Mouse (Mus musculus) kidney, adult 2 months (tissue): ENCODE data around the gene Tmem102. TPM values are rescaled to one million over a fixed set of nuclear protein-coding genes. Genes with fewer than 3 reads are reported as not detected.

Experiments used
- DNase-seq: peaks from one replicate; pipeline ENCODE4 v3.0.0; 2021
- H3K27ac ChIP-seq: fragments of 200-500 bp; 2 replicates; pipeline ENCODE4 v1.5.1; 2012; ENCODE audit warnings: low read depth, low read length, control low read depth, inconsistent platforms; ENCODE audit not compliant: insufficient read depth
- H3K27me3 ChIP-seq: fragments of 200-500 bp; replicated peaks from 2 replicates; pipeline ENCODE4 v1.6.1; 2012; ENCODE audit warnings: mild to moderate bottlenecking, moderate library complexity, low read length, inconsistent platforms; ENCODE audit not compliant: control insufficient read depth, insufficient read depth
- H3K36me3 ChIP-seq: fragments of 200-500 bp; 2 replicates; pipeline ENCODE4 v1.6.1; 2012; ENCODE audit warnings: mild to moderate bottlenecking, moderate library complexity, low read length, inconsistent platforms; ENCODE audit not compliant: control insufficient read depth, insufficient read depth
- H3K4me1 ChIP-seq: fragments of 200-500 bp; 2 replicates; pipeline ENCODE4 v1.6.1; 2011; ENCODE audit warnings: low read length; ENCODE audit not compliant: control insufficient read depth, insufficient read depth
- H3K4me3 ChIP-seq: fragments of 200-500 bp; 2 replicates; pipeline ENCODE4 v1.5.1; 2011; ENCODE audit warnings: mild to moderate bottlenecking, low read depth, low read length, control low read depth; ENCODE audit not compliant: insufficient read depth
- CTCF ChIP-seq: fragments of 200-500 bp; conservative IDR thresholded peaks from 2 replicates; pipeline ENCODE4 v1.5.1; 2011; ENCODE audit warnings: low read depth, mild to moderate bottlenecking, control low read depth, low read length, moderate library complexity, mixed read lengths; ENCODE audit not compliant: insufficient read depth, insufficient read length
- POLR2A ChIP-seq: fragments of 200-500 bp; IDR thresholded peaks from one replicate; pipeline ENCODE4 v1.6.1; 2011; ENCODE audit warnings: low read depth, low read length, control low read depth
- WGBS: fragments of 180-500 bp; shearing (Covaris S2); methylation state at CpG from one replicate; pipeline ENCODE4 v1.1.7; 2018; 5-methylcytosine and 5-hydroxymethylcytosine counted together
- polyA plus RNA-seq: library from polyadenylated mRNA; depleted of rRNA; stranded (reverse); fragments of >200 nt; gene quantifications from 2 replicates; pipeline ENCODE4 v1.2.3, GENCODE M21; 2012; rRNA removed

Tmem102 gene
- polyA plus RNA-seq, result 19.2 and 22.4 TPM in 2 replicates

DNA sequence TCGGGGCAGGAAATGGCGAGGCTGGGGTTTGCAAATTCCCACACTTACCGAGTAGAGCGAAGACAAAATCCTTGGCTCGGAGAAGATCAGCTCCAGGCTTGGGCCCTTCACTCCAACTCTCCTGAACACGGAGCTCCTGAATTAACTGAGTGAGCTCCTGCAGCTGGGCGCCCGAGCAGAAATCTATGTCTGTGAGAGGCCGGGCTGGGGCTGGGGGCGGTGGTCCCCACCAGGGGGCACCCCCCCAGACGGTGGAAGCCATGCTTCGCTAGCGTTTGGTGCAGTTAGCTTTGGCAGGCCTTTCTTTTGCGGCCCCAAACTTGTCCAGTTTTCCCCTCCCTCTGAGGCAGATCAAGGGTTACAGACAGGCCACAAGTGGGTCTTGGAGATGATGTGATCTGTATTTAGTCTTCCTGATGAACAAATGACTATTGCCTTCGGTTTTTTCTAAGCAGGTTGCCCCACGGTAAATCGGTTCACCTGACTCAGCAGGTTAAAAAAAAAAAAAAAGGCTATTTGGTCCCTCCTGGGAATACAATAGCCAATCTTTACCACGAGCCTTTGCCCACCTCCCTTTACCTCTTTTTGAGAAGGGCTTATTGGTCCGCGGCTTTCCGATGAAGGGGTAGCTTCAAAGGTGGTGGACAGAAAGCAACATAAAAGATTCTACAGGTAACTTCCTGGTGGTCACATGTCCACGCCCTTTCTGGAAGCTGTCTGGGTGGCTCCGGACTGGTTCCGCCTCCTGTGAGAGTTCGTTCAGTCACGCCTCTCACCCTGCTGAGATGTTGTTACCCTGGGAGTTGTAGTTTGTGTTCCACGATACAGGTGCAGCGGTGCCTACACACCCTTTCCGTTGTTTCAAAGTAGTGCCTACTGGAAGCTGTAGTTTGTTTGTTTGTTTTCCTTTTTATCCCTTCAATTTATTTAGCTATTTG lies at the start of gene Tmem102:
Gene Tmem102 (minus strand): TSS at position 653 of the 938 bp plus-strand sequence.
- Histone ChIP-seq H3K27me3 (no peaks in the 10 kb centered on the region; the same call in 1 of the 2 replicates), H3K36me3 (no peaks in the 10 kb centered on the region), H3K4me3 (peak within 1 kb of the TSS; percentile 45), H3K4me1 (peaks cover 20% of the 10 kb centered on the region), H3K27ac (0 out of 2 replicates have a peak within 1 kb of the TSS, but pooled peaks have one; percentile 18)
- peak; percentile 93 for DNase-seq
- TF ChIP-seq POLR2A (no peak), CTCF (no peak)
- WGBS, result 12% methylated on average over 29 of the region's 29 CpGs

DNA sequence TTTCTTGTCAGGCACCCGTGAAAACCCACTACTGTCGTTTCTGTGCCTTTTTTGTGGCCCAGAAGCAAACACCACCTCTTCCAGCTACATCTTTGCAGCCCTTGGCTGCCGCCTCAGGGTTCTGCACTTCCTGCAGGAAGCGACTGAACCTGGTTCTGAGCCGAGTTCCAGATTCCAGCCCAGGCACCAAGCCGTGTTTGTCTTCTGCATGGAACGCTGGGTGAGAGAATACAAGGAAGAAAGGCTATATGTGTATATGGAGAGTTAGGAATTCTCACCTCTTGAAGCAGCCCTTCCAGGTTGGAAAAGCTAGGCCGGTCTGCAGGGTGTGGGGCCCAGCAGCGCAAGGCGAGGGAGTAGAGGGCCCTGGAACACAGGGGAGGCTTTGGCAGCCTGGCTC lies 49.3 kb upstream of the Tmem102 start:
- H3K36me3 ChIP-seq, result no peaks in the 10 kb centered on the region
- WGBS, result 72% methylated on average over 10 of the region's 10 CpGs
- no peaks in the 10 kb centered on the region for H3K27me3 ChIP-seq
- no peaks in the 10 kb centered on the region; the same call in 1 of the 2 replicates for H3K4me1 ChIP-seq
- H3K4me3 ChIP-seq, result no peak overlapping the region
- no peak for DNase-seq
- H3K27ac ChIP-seq, result no peak overlapping the region
- TF ChIP-seq POLR2A (no peak), CTCF (no peak)

DNA sequence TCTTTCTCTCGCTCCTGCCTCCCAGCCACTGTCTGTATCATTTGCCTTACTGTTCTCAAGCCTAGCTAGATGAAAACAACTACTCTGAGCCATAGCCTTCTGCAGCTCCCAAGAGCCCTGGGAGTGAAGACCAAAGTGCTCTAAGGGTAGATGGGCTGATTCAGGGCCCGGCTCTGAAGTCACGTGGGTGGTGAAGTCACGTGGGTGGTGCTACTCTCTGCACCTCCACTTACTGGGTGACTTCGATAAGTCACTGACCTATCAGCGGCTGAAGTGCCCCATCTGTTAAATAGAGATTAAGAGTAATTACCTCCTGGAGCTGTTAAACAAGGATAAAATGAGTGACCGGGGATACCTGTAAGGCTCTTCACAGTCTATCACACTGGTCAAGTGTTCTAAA lies 48.6 kb upstream of the Tmem102 start:
- no peaks in the 10 kb centered on the region for H3K27me3 ChIP-seq
- WGBS, result 54% methylated on average over 7 of the region's 7 CpGs
- H3K27ac ChIP-seq, result no peak overlapping the region
- H3K4me1 ChIP-seq, result no peaks in the 10 kb centered on the region; the same call in 1 of the 2 replicates
- TF ChIP-seq CTCF (no peak), POLR2A (no peak)
- DNase-seq, result peak; percentile 49
- no peak overlapping the region for H3K4me3 ChIP-seq
- no peaks in the 10 kb centered on the region for H3K36me3 ChIP-seq

DNA sequence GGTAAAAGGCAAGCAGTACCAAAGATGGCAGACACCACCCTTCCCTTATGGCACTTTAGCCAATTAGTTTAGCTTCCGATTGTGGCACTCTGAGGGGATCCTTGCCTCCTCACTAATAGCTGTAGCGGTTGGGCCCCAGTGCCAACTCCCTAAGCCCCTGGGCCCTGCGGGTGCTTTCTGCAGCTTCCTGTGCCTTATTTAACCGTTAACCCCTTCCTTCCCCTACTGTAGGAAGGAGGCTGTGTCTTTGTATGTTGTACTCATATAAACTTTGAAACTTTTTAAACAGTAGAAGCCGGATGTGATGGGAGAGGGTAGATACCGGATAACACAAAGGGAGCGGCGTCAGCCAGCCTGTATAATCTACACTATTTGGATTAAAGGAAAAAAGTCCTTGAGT lies 45.3 kb upstream of the Tmem102 start:
- Histone ChIP-seq H3K4me1 (peaks cover 3% of the 10 kb centered on the region; the same call in 1 of the 2 replicates), H3K27ac (no peak overlapping the region), H3K4me3 (no peak overlapping the region), H3K36me3 (no peaks in the 10 kb centered on the region), H3K27me3 (no peaks in the 10 kb centered on the region)
- 77% methylated on average over 8 of the region's 8 CpGs for WGBS
- DNase-seq, result no peak
- TF ChIP-seq POLR2A (no peak), CTCF (no peak)

DNA sequence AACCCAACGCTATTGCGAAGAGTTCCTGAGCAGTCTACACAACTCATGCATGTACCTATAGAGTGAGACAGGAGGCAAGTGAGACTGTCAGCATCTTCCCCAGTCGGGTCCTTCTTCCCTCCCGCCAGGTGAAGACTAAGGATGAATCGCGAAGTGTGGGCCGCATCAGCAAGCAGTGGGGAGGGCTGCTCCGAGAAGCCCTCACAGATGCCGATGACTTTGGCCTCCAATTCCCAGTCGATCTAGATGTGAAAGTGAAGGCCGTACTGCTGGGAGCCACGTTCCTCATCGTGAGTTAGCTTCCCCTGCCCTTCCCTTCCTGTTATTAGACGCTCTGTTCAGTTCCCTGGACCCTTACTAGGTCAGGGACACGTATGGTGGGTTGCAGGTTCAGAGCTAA lies 44.5 kb upstream of the Tmem102 start:
- 90% methylated on average over 15 of the region's 15 CpGs for WGBS
- H3K4me1 ChIP-seq, result peaks cover 8% of the 10 kb centered on the region; the same call in 1 of the 2 replicates

DNA sequence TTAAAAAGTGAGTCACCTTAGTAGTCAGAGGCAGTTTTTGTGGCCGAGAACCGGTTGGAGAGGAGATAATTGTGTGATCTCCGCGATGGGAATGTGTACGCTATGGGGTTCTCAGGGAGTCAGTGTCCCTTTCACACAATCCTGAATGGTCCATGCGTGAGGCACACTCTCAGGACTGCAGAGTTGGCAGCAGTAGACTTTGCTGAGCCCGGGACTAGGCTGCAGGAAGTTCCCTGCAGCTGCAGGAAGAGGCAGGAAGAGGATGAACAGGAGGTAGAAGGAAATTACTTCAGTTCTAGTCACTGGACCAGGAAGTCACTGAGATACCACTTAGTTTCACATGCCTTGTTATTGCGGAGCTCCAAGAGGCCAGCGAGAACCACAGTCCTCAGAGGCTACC lies 43.7 kb upstream of the Tmem102 start:
- 78% methylated on average over 9 of the region's 9 CpGs for WGBS

More for the DNA sequence above, 44.5 kb upstream of the Tmem102 start:
- Histone ChIP-seq H3K27ac (no peak overlapping the region), H3K36me3 (no peaks in the 10 kb centered on the region), H3K27me3 (no peaks in the 10 kb centered on the region), H3K4me3 (no peak overlapping the region)
- DNase-seq, result no peak
- TF ChIP-seq CTCF (no peak), POLR2A (no peak)

DNA sequence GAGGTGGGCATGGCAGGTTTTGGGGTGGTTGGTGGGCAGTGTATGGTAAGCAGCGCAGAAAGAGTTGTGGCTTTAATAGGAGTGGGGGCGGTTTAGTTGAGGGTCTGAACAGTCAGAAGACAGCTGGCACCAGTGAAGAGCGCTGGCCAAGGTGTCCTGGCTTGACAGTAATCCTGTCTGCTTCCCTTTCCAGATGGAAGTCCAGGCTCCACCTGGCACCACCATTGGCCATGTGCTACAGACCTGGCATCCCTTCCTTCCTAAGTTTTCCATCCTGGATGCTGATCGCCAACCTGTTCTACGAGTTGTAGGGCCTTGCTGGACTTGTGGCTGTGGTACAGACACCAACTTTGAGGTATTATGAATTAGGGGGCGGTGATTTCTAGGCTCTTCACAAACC lies 42.6 kb upstream of the Tmem102 start:
- no peak for TF ChIP-seq CTCF
- no peak for TF ChIP-seq POLR2A
- Histone ChIP-seq H3K4me3 (no peak overlapping the region), H3K36me3 (no peaks in the 10 kb centered on the region), H3K27me3 (no peaks in the 10 kb centered on the region), H3K27ac (no peak overlapping the region), H3K4me1 (peaks cover 8% of the 10 kb centered on the region; the same call in 1 of the 2 replicates)
- no peak for DNase-seq
- 98% methylated on average over 6 of the region's 6 CpGs for WGBS

More for the DNA sequence above, 43.7 kb upstream of the Tmem102 start:
- peak; percentile 23 for DNase-seq
- H3K4me1 ChIP-seq, result peaks cover 8% of the 10 kb centered on the region; the same call in 1 of the 2 replicates
- H3K36me3 ChIP-seq, result no peaks in the 10 kb centered on the region
- H3K4me3 ChIP-seq, result no peak overlapping the region
- no peaks in the 10 kb centered on the region for H3K27me3 ChIP-seq
- TF ChIP-seq CTCF (no peak), POLR2A (no peak)
- no peak overlapping the region for H3K27ac ChIP-seq
